Mouse (Mus musculus): ENCODE data around the gene Prok2.

- TF ChIP-seq CTCF (IDR thresholded peaks at IDR 0.05; ENCODE audit: borderline replicate concordance, control insufficient read depth, extremely low read depth, insufficient read depth, low read length, poor library complexity) (no peak), POLR2A (IDR thresholded peaks at IDR 0.05; ENCODE audit: control insufficient read depth, extremely low read depth, insufficient read depth, low read length, poor library complexity) (no peak)
These were observed 3.8 kb downstream of the Prok2 start for GRCm38 (mm10) chr6:99722390-99722789.

Measured in thymus, adult 2 months (tissue).